Mouse (Mus musculus): ENCODE results near the gene 4930447C04Rik.

- TF ChIP-seq POLR2A (IDR thresholded peaks at IDR 0.05; ENCODE audit: borderline replicate concordance, extremely low read depth, insufficient read depth, insufficient read length, poor library complexity, severe bottlenecking) = no peak
- TF ChIP-seq CTCF (IDR thresholded peaks at IDR 0.05; ENCODE audit: borderline replicate concordance, extremely low read depth, insufficient read depth, insufficient read length) = no peak
Observed at GRCm38 (mm10) chr12:72845946-72846345, 94.6 kb downstream of the 4930447C04Rik start.

Data from brain, embryonic 14.5 days (tissue).